Mouse (Mus musculus): Measurements from ENCODE around the gene Ugt2b35.

- TF ChIP-seq CTCF (conservative IDR thresholded peaks at IDR 0.05; ENCODE audit: low read length), result no peak
- no peak for TF ChIP-seq POU5F1 (IDR thresholded peaks at IDR 0.05; ENCODE audit: borderline replicate concordance, low read length)
Measured at GRCm38 (mm10) chr5:87000395-87001073, at the start of gene Ugt2b35.

Data from E14TG2a.4 (cell line).